Mouse (Mus musculus) liver, postnatal 0 days (tissue): ENCODE data around the gene Phospho1. TPM values are rescaled to one million over a fixed set of nuclear protein-coding genes. Genes with fewer than 3 reads are reported as not detected.
A peak's percentile ranks its signal among the peaks of the same experiment; 100 is the strongest.

Experiments
- ATAC-seq: fragments of 200-750 bp; cut with Nextera tagmentation; 2 replicates; pipeline ENCODE4 v1.8.0; 2017; ENCODE audit warnings: mild to moderate bottlenecking, moderate library complexity
- DNase-seq: peaks from one replicate; pipeline ENCODE4 v3.0.0-alpha.2; 2016
- H3K27ac ChIP-seq: fragments of 300-500 bp; sonication (generic); 2 replicates; pipeline ENCODE4 v1.5.1; 2014; ENCODE audit warnings: antibody characterized with exemption, moderate library complexity, mild to moderate bottlenecking, low read depth
- H3K27me3 ChIP-seq: fragments of 300-500 bp; sonication (generic); 2 replicates; pipeline ENCODE4 v1.6.1; 2014; ENCODE audit warnings: low read length, control low read depth, mixed read lengths; ENCODE audit not compliant: insufficient read depth
- H3K36me3 ChIP-seq: fragments of 300-500 bp; sonication (generic); replicated peaks from 2 replicates; pipeline ENCODE4 v1.6.1; 2014; ENCODE audit warnings: mild to moderate bottlenecking, control low read depth, low read length, moderate library complexity, mixed read lengths; ENCODE audit not compliant: insufficient read depth
- H3K4me1 ChIP-seq: fragments of 300-500 bp; sonication (generic); 2 replicates; pipeline ENCODE4 v1.6.1; 2014; ENCODE audit warnings: antibody characterized with exemption, mild to moderate bottlenecking, control low read depth; ENCODE audit not compliant: insufficient read depth
- H3K4me2 ChIP-seq: fragments of 300-500 bp; sonication (generic); 2 replicates; pipeline ENCODE4 v1.6.1; 2014; ENCODE audit warnings: low read depth, mild to moderate bottlenecking, low read length, moderate library complexity, mixed read lengths
- H3K4me3 ChIP-seq: fragments of 300-500 bp; sonication (generic); 2 replicates; pipeline ENCODE4 v1.5.1; 2014; ENCODE audit warnings: low read depth, low read length
- H3K9ac ChIP-seq: fragments of 300-500 bp; sonication (generic); replicated peaks from 2 replicates; pipeline ENCODE4 v1.6.1; 2014; ENCODE audit warnings: mild to moderate bottlenecking, moderate library complexity
- H3K9me3 ChIP-seq: fragments of 300-500 bp; sonication (generic); 2 replicates; pipeline ENCODE4 v1.6.1; 2016; ENCODE audit warnings: mild to moderate bottlenecking, control low read depth, low read length, mixed read lengths
- CTCF ChIP-seq: sonication (generic); IDR thresholded peaks from 2 replicates; pipeline ENCODE4 v1.5.1; 2016; ENCODE audit warnings: antibody characterized with exemption, low read depth
- EP300 ChIP-seq: IDR thresholded peaks from 2 replicates; pipeline ENCODE4 v1.6.1; 2016; ENCODE audit warnings: antibody characterized with exemption, low read depth, mild to moderate bottlenecking
- WGBS: fragments of 180-500 bp; shearing (Covaris S2); extraction: QIAGEN DNeasy Blood & Tissue Kit; methylation state at CpG from one replicate; pipeline ENCODE4 v1.1.7; 2014; ENCODE audit not compliant: insufficient replicate concordance; 5-methylcytosine and 5-hydroxymethylcytosine counted together
- polyA plus RNA-seq: library from polyadenylated mRNA; unstranded; fragments of >200 nt; fragmentation: Nextera tagmentation; extraction: Ambion mirVana; gene quantifications from 2 replicates; pipeline ENCODE4 v1.2.1, GENCODE M21; 2015

The Phospho1 gene
- polyA plus RNA-seq, 1 experiment from 2014 or later = 1.9 TPM

DNA sequence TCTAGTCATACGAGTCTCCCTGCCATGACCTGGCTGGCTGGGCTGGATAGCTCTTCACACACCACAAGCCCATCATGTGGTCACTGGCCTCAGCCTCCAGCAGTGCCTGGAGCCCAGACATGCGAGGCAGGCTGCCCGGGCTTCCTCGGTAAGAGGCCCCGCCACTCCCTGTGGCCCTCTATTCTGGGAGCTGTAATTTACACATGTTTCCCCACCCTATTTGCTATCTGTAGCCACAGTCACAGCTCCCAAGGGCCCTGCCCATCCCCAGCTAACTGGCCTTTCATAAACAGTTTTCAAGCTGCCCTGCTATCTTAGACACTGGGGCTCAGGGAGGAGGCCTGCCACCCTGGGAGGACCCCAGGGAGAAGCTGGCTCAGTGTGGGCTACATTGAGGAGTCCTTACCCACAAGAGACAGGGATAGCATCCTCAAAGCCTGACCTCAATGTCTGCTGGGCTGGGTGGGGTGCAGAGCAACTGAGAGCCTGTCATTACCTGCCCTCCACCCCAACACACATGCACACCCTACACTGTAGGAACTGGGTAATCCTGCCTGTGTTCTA is 15.8 kb upstream of the Phospho1 start:
- TF ChIP-seq CTCF (no peak), EP300 (peak; percentile 83)
- 37% methylated on average over 5 of the region's 5 CpGs for WGBS
- Histone ChIP-seq H3K4me3 (peak overlapping the region; percentile 25; the same call in 1 of the 2 replicates), H3K9me3 (no peaks in the 10 kb centered on the region), H3K27ac (peak overlapping the region; percentile 97), H3K36me3 (no peaks in the 10 kb centered on the region), H3K9ac (peak overlapping the region; percentile 68), H3K27me3 (no peaks in the 10 kb centered on the region), H3K4me2 (peak overlapping the region; percentile 66), H3K4me1 (peaks cover 30% of the 10 kb centered on the region)
- ATAC-seq (peak; percentile 95), DNase-seq (peak; percentile 76)

DNA sequence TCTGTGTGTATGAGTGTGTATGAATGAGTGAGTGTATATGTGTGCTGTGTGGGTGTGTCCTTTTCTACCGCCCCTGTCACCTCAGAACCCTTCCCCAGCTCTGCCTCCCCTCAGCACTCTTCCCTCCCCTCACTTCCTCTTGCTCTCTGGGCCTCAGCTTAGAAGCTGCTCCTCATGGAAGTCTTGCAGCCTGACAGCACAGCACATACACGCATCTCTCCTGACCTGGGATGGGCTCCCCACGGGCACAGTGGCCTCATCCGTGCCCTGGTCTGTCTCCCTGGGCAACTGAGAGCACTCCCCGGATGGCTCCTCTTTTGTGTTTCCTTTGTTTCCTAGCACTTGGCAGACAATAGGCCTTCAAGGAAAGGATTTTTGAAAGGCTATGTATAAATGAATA is 14.7 kb upstream of the Phospho1 start:
- no peak overlapping the region for H3K4me3 ChIP-seq
- DNase-seq = no peak
- H3K9me3 ChIP-seq = no peaks in the 10 kb centered on the region
- H3K9ac ChIP-seq = 0 out of 2 replicates have a peak overlapping the region, but pooled peaks have one; percentile 4
- no peak for ATAC-seq
- peak overlapping the region; percentile 97 for H3K27ac ChIP-seq
- TF ChIP-seq CTCF (no peak), EP300 (no peak)
- no peaks in the 10 kb centered on the region for H3K36me3 ChIP-seq
- no peaks in the 10 kb centered on the region for H3K27me3 ChIP-seq
- H3K4me2 ChIP-seq = no peak overlapping the region; the same call in 1 of the 2 replicates
- peaks cover 27% of the 10 kb centered on the region for H3K4me1 ChIP-seq
- WGBS = 51% methylated on average over 5 of the region's 5 CpGs

DNA sequence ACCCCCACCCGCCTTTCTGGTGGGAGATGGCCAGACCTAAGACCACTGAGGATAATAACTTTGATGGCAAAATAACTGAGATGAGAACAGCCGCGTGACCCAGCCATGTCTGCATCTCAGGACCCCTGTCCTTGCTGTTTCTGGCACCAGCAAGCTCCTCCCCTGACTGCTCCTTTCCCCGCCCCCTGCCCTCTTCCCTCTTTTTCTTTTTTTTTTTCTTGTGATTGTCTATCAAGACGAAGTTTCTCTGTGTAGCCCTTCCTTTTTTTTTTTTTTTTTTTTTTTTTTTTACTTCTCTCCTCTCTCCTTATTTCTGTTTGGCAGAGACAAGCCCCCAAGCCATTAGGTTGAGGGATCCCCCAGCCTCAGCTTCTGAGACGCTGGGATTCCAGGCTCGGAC is 13.5 kb upstream of the Phospho1 start:
- peak overlapping the region; percentile 97; the same call in 1 of the 2 replicates for H3K27ac ChIP-seq
- H3K4me3 ChIP-seq = no peak overlapping the region
- TF ChIP-seq EP300 = no peak
- no peak for TF ChIP-seq CTCF

DNA sequence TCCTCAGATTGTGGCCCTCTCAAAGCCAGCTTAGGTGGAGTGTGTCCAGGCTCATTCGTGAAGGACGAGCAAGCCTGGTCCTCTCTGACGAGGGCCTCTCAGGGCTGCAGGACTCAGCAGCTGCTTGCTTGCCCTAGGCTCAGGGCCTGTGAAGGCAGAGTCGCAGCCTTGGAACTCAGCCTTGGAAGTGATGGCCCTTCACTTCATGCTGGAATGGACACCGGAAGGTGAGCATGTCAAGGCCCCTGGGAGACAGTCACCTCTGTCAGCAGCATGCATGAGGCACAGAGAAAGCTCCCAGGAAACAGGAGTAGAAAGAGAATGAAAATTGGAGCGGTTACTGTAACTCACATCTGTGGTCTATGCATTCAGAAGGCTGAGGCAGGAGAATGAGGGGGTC is 12.6 kb upstream of the Phospho1 start:
- no peaks in the 10 kb centered on the region for H3K27me3 ChIP-seq
- H3K27ac ChIP-seq = no peak overlapping the region
- TF ChIP-seq CTCF (no peak), EP300 (no peak)
- H3K4me3 ChIP-seq = no peak overlapping the region
- ATAC-seq (no peak), DNase-seq (no peak)
- H3K36me3 ChIP-seq = no peaks in the 10 kb centered on the region
- no peak overlapping the region for H3K4me2 ChIP-seq
- no peak overlapping the region for H3K9ac ChIP-seq
- H3K9me3 ChIP-seq = no peaks in the 10 kb centered on the region
- WGBS = 88% methylated on average over 6 of the region's 6 CpGs
- H3K4me1 ChIP-seq = peaks cover 12% of the 10 kb centered on the region; the same call in 1 of the 2 replicates

More for the DNA sequence above, 13.5 kb upstream of the Phospho1 start:
- no peak overlapping the region for H3K4me2 ChIP-seq
- no peaks in the 10 kb centered on the region for H3K27me3 ChIP-seq
- no peak for ATAC-seq
- H3K36me3 ChIP-seq = no peaks in the 10 kb centered on the region
- no peak overlapping the region for H3K9ac ChIP-seq
- no peak for DNase-seq
- WGBS = 62% methylated on average over 7 of the region's 7 CpGs
- H3K9me3 ChIP-seq = no peaks in the 10 kb centered on the region
- H3K4me1 ChIP-seq = peaks cover 16% of the 10 kb centered on the region

DNA sequence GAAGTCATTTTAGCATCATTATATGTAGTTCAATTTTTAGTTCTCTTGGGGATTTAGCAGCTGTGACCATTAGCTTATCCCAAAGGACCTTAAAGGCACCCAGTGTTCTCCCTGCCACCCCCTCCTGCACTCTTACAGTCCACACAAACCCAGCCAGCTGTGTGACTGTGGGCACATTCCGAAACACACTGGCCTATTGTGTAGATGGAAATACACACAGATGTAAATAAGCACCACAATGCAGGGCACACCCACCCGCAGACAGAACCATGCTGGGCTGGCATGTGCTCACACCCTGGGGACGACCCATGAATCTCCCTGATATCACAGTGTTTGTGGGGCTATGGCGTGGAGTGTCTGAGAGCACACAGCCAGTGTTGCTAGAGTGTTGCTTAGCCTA is 12.1 kb upstream of the Phospho1 start:
- H3K4me2 ChIP-seq = no peak overlapping the region
- 78% methylated on average over 4 of the region's 4 CpGs for WGBS
- no peaks in the 10 kb centered on the region for H3K36me3 ChIP-seq
- no peaks in the 10 kb centered on the region for H3K27me3 ChIP-seq
- TF ChIP-seq CTCF (no peak), EP300 (no peak)
- H3K27ac ChIP-seq = no peak overlapping the region
- ATAC-seq = no peak
- no peak overlapping the region for H3K4me3 ChIP-seq
- peaks cover 12% of the 10 kb centered on the region; the same call in 1 of the 2 replicates for H3K4me1 ChIP-seq
- no peaks in the 10 kb centered on the region for H3K9me3 ChIP-seq
- H3K9ac ChIP-seq = no peak overlapping the region
- no peak for DNase-seq

DNA sequence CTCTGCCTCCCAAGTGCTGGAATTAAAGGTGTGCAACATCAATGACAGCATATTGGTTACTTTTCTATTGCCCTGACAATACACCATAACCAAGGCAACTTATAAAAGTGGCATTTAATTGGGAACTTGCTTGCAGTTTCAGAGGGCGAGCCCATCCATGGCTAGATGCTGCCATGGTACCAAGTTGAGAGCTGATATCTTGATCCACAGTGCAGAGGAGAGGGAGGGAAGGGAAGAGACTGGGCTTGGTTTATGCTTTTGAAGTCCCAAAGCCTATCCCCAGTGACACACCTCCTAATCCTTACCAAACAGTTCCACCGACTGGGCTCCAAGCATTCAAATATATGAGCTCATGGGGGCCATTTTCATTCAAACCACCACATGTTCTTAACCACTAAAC is 10.2 kb upstream of the Phospho1 start:
- Histone ChIP-seq H3K4me3 (no peak overlapping the region), H3K27me3 (no peaks in the 10 kb centered on the region), H3K9ac (no peak overlapping the region), H3K27ac (no peak overlapping the region), H3K4me1 (peaks cover 12% of the 10 kb centered on the region; the same call in 1 of the 2 replicates), H3K9me3 (no peaks in the 10 kb centered on the region), H3K4me2 (no peak overlapping the region), H3K36me3 (no peaks in the 10 kb centered on the region)
- ATAC-seq (no peak), DNase-seq (no peak)
- TF ChIP-seq EP300 (no peak), CTCF (no peak)
- WGBS = 83% methylated on average over 2 of the region's 2 CpGs

DNA sequence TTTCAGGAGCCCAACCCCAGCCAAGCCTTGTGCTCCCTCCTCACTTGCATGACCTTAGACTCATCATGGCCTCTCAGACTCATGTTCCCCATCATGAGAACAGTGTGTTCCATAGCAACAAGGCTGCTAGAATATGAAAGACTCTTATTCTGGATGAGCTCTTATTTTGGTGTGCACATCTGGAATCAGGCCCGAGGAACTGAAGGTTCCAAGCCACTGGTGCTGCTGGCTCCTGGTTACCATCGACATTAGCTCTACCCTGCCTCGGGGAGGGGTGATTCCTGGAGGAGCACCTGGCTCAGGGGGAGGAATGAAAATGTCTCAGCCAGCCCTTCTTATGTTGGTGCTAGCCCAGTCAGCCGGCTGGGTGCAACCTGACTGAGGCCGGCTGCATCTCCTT is 9.4 kb upstream of the Phospho1 start:
- Histone ChIP-seq H3K27me3 (no peaks in the 10 kb centered on the region), H3K4me2 (no peak overlapping the region), H3K9ac (no peak overlapping the region), H3K27ac (no peak overlapping the region), H3K4me1 (peaks cover 8% of the 10 kb centered on the region; the same call in 1 of the 2 replicates), H3K9me3 (no peaks in the 10 kb centered on the region), H3K4me3 (no peak overlapping the region), H3K36me3 (no peaks in the 10 kb centered on the region)
- DNase-seq (no peak), ATAC-seq (no peak)
- 82% methylated on average over 5 of the region's 5 CpGs for WGBS
- TF ChIP-seq CTCF (no peak), EP300 (no peak)
